Mouse (Mus musculus) heart, embryonic 12.5 days (tissue): Measurements from ENCODE around the gene Asb5. TPM values are rescaled to one million over a fixed set of nuclear protein-coding genes. Genes with fewer than 3 reads are reported as not detected.
A peak's percentile ranks its signal among the peaks of the same experiment; 100 is the strongest.

Source experiments
- ATAC-seq: fragments of 200-750 bp; cut with Nextera tagmentation; 2 replicates; pipeline ENCODE4 v1.8.0; 2017; ENCODE audit warnings: moderate TSS enrichment, moderate library complexity; ENCODE audit not compliant: insufficient number of reproducible peaks, low FRiP score
- H3K27ac ChIP-seq: fragments of 300-500 bp; sonication (generic); 2 replicates; pipeline ENCODE4 v1.5.1; 2016; ENCODE audit warnings: mild to moderate bottlenecking, moderate library complexity; ENCODE audit not compliant: poor library complexity, severe bottlenecking
- H3K27me3 ChIP-seq: fragments of 300-500 bp; sonication (generic); replicated peaks from 2 replicates; pipeline ENCODE4 v1.6.1; 2016; ENCODE audit warnings: mild to moderate bottlenecking, moderate library complexity
- H3K36me3 ChIP-seq: fragments of 300-500 bp; sonication (generic); 2 replicates; pipeline ENCODE4 v1.6.1; 2016; ENCODE audit warnings: mild to moderate bottlenecking, moderate library complexity
- H3K4me1 ChIP-seq: fragments of 300-500 bp; sonication (generic); replicated peaks from 2 replicates; pipeline ENCODE4 v1.6.1; 2016; ENCODE audit warnings: mild to moderate bottlenecking
- H3K4me2 ChIP-seq: fragments of 300-500 bp; sonication (generic); 2 replicates; pipeline ENCODE4 v1.6.1; 2016; ENCODE audit warnings: mild to moderate bottlenecking, moderate library complexity
- H3K4me3 ChIP-seq: fragments of 300-500 bp; sonication (generic); 2 replicates; pipeline ENCODE4 v1.5.1; 2016; ENCODE audit warnings: mild to moderate bottlenecking
- H3K9ac ChIP-seq: fragments of 300-500 bp; sonication (generic); 2 replicates; pipeline ENCODE4 v1.6.1; 2016; ENCODE audit warnings: mild to moderate bottlenecking, moderate library complexity
- H3K9me3 ChIP-seq: fragments of 300-500 bp; sonication (generic); replicated peaks from 2 replicates; pipeline ENCODE4 v1.6.1; 2016; ENCODE audit warnings: mild to moderate bottlenecking, moderate library complexity
- WGBS: fragments of 180-500 bp; shearing (Covaris S2); methylation state at CpG from one replicate; pipeline ENCODE4 v1.1.7; 2016; 5-methylcytosine and 5-hydroxymethylcytosine counted together
- polyA plus RNA-seq: library from polyadenylated mRNA; unstranded; fragments of >200 nt; fragmentation: Nextera tagmentation; extraction: Ambion mirVana; gene quantifications from 2 replicates; pipeline ENCODE4 v1.2.1, GENCODE M21; 2016

Gene Asb5
- polyA plus RNA-seq, 1 experiment from 2014 or later = 4.3 TPM

GRCm38 (mm10) chr8:54537285-54537684, 7.9 kb downstream of the Asb5 start:
- no peaks in the 10 kb centered on the region for H3K9me3 ChIP-seq
- H3K27ac ChIP-seq = no peak overlapping the region
- H3K9ac ChIP-seq = no peak overlapping the region
- ATAC-seq = no peak
- H3K27me3 ChIP-seq = no peaks in the 10 kb centered on the region
- peaks cover 6% of the 10 kb centered on the region; the same call in 1 of the 2 replicates for H3K36me3 ChIP-seq
- 89% methylated on average over 3 of the region's 3 CpGs for WGBS
- H3K4me2 ChIP-seq = no peak overlapping the region
- no peak overlapping the region for H3K4me3 ChIP-seq
- H3K4me1 ChIP-seq = no peaks in the 10 kb centered on the region

- no peak for ATAC-seq
- H3K4me3 ChIP-seq = no peak overlapping the region
- 72% methylated on average over 1 of the region's 1 CpGs for WGBS
- peaks cover 6% of the 10 kb centered on the region; the same call in 1 of the 2 replicates for H3K36me3 ChIP-seq
- no peak overlapping the region for H3K4me2 ChIP-seq
- no peak overlapping the region for H3K9ac ChIP-seq
- no peak overlapping the region for H3K27ac ChIP-seq
- no peaks in the 10 kb centered on the region for H3K9me3 ChIP-seq
- H3K4me1 ChIP-seq = no peaks in the 10 kb centered on the region
- no peaks in the 10 kb centered on the region for H3K27me3 ChIP-seq
These were observed 12.0 kb downstream of the Asb5 start for GRCm38 (mm10) chr8:54541331-54541730.

GRCm38 (mm10) chr8:54548383-54548782, 19.0 kb downstream of the Asb5 start:
- WGBS = 55% methylated on average over 6 of the region's 6 CpGs
- H3K36me3 ChIP-seq = no peaks in the 10 kb centered on the region
- ATAC-seq = no peak

GRCm38 (mm10) chr8:54550026-54550574, 20.7 kb downstream of the Asb5 start:
- WGBS = 88% methylated on average over 12 of the region's 12 CpGs
- Histone ChIP-seq H3K9me3 (no peaks in the 10 kb centered on the region), H3K4me1 (peaks cover 6% of the 10 kb centered on the region; the same call in 1 of the 2 replicates), H3K9ac (no peak overlapping the region), H3K4me3 (no peak overlapping the region), H3K4me2 (no peak overlapping the region), H3K27ac (no peak overlapping the region), H3K27me3 (no peaks in the 10 kb centered on the region), H3K36me3 (no peaks in the 10 kb centered on the region)
- no peak for ATAC-seq

More at GRCm38 (mm10) chr8:54548383-54548782, 19.0 kb downstream of the Asb5 start:
- Histone ChIP-seq H3K4me2 (no peak overlapping the region), H3K9ac (no peak overlapping the region), H3K27ac (no peak overlapping the region), H3K9me3 (no peaks in the 10 kb centered on the region), H3K4me1 (peaks cover 6% of the 10 kb centered on the region; the same call in 1 of the 2 replicates), H3K4me3 (no peak overlapping the region), H3K27me3 (no peaks in the 10 kb centered on the region)

- Histone ChIP-seq H3K9ac (no peak overlapping the region), H3K4me1 (no peaks in the 10 kb centered on the region), H3K4me2 (no peak overlapping the region), H3K27ac (no peak overlapping the region), H3K9me3 (no peaks in the 10 kb centered on the region), H3K27me3 (no peaks in the 10 kb centered on the region), H3K4me3 (no peak overlapping the region), H3K36me3 (no peaks in the 10 kb centered on the region)
- ATAC-seq = no peak
- 74% methylated on average over 2 of the region's 2 CpGs for WGBS
These were observed 25.5 kb downstream of the Asb5 start for GRCm38 (mm10) chr8:54554921-54555320.

- Histone ChIP-seq H3K4me2 (no peak overlapping the region), H3K36me3 (no peaks in the 10 kb centered on the region), H3K9me3 (no peaks in the 10 kb centered on the region), H3K4me3 (no peak overlapping the region), H3K27ac (no peak overlapping the region), H3K4me1 (peaks cover 5% of the 10 kb centered on the region; the same call in 1 of the 2 replicates), H3K9ac (no peak overlapping the region), H3K27me3 (no peaks in the 10 kb centered on the region)
- no peak for ATAC-seq
- WGBS = 41% methylated on average over 4 of the region's 4 CpGs
These were observed 32.8 kb downstream of the Asb5 start for GRCm38 (mm10) chr8:54562137-54562536.

- Histone ChIP-seq H3K27me3 (no peaks in the 10 kb centered on the region), H3K9me3 (no peaks in the 10 kb centered on the region), H3K9ac (no peak overlapping the region), H3K36me3 (no peaks in the 10 kb centered on the region), H3K27ac (no peak overlapping the region), H3K4me1 (peaks cover 5% of the 10 kb centered on the region; the same call in 1 of the 2 replicates), H3K4me2 (no peak overlapping the region), H3K4me3 (no peak overlapping the region)
- no peak for ATAC-seq
- WGBS = 79% methylated on average over 1 of the region's 1 CpGs
These were observed 35.8 kb downstream of the Asb5 start for GRCm38 (mm10) chr8:54565181-54565580.

- H3K4me1 ChIP-seq = peaks cover 8% of the 10 kb centered on the region
- ATAC-seq = no peak
- H3K4me3 ChIP-seq = no peak overlapping the region
- no peak overlapping the region for H3K9ac ChIP-seq
- no peak overlapping the region for H3K27ac ChIP-seq
- H3K27me3 ChIP-seq = no peaks in the 10 kb centered on the region
- WGBS = 78% methylated on average over 7 of the region's 7 CpGs
- no peak overlapping the region for H3K4me2 ChIP-seq
- H3K9me3 ChIP-seq = no peaks in the 10 kb centered on the region
- no peaks in the 10 kb centered on the region for H3K36me3 ChIP-seq
These were observed 36.4 kb downstream of the Asb5 start for GRCm38 (mm10) chr8:54565603-54566260.

- no peaks in the 10 kb centered on the region for H3K27me3 ChIP-seq
- H3K27ac ChIP-seq = no peak overlapping the region
- no peak overlapping the region for H3K4me2 ChIP-seq
- H3K9ac ChIP-seq = no peak overlapping the region
- no peaks in the 10 kb centered on the region for H3K9me3 ChIP-seq
- H3K4me1 ChIP-seq = peaks cover 8% of the 10 kb centered on the region
- ATAC-seq = no peak
- H3K4me3 ChIP-seq = no peak overlapping the region
- WGBS = 44% methylated on average over 2 of the region's 2 CpGs
- no peaks in the 10 kb centered on the region for H3K36me3 ChIP-seq
These were observed 37.8 kb downstream of the Asb5 start for GRCm38 (mm10) chr8:54567168-54567567.

GRCm38 (mm10) chr8:54570618-54571609, 41.5 kb downstream of the Asb5 start:
- Histone ChIP-seq H3K4me1 (peaks cover 7% of the 10 kb centered on the region), H3K9me3 (no peaks in the 10 kb centered on the region), H3K4me3 (no peak overlapping the region), H3K36me3 (no peaks in the 10 kb centered on the region), H3K27ac (peak overlapping the region; percentile 68), H3K27me3 (no peaks in the 10 kb centered on the region), H3K9ac (no peak overlapping the region), H3K4me2 (peak overlapping the region; percentile 27)
- WGBS = 64% methylated on average over 15 of the region's 15 CpGs
- no peak for ATAC-seq

- no peak overlapping the region for H3K9ac ChIP-seq
- no peaks in the 10 kb centered on the region for H3K27me3 ChIP-seq
- ATAC-seq = no peak
- WGBS = 69% methylated on average over 3 of the region's 3 CpGs
- no peak overlapping the region for H3K4me3 ChIP-seq
- no peak overlapping the region for H3K4me2 ChIP-seq
- no peak overlapping the region for H3K27ac ChIP-seq
- no peaks in the 10 kb centered on the region for H3K9me3 ChIP-seq
- H3K4me1 ChIP-seq = peaks cover 5% of the 10 kb centered on the region; the same call in 1 of the 2 replicates
- no peaks in the 10 kb centered on the region for H3K36me3 ChIP-seq
These were observed 52.1 kb downstream of the Asb5 start for GRCm38 (mm10) chr8:54581436-54581835.
